Mouse (Mus musculus) central nervous system, embryonic 14 days (tissue): Measurements from ENCODE around the gene Selenof. TPM values are rescaled to one million over a fixed set of nuclear protein-coding genes. Genes with fewer than 3 reads are reported as not detected.

Source experiments
- polyA plus RNA-seq: library from polyadenylated mRNA; depleted of rRNA; stranded (reverse); fragments of >200 nt; gene quantifications from 2 replicates; pipeline ENCODE4 v1.2.3, GENCODE M21; 2012; rRNA removed

Gene Selenof
- 309 and 334 TPM in 2 replicates for polyA plus RNA-seq

GRCm38 (mm10) chr3:144570047-144570815, at the start of gene Selenof, which contains the start of gene Hs2st1:
Gene Selenof, plus strand, starts transcription at chr3:144570304.
Gene Hs2st1, minus strand, starts transcription at chr3:144570181.

Other genes with a start within 250 kb of the Selenof start
- 26.1 and 28.4 TPM in 2 replicates for gene Hs2st1, start 123 bp upstream of the Selenof start, polyA plus RNA-seq
- 33.4 and 35.6 TPM in 2 replicates for gene Sh3glb1, start 150.0 kb downstream of the Selenof start, polyA plus RNA-seq
- gene Clca3a1, start 190.7 kb downstream of the Selenof start, polyA plus RNA-seq: 0.58 and 1.3 TPM in 2 replicates
- gene Clca3a2, start 249.2 kb downstream of the Selenof start, polyA plus RNA-seq: 0.17 and 0.38 TPM in 2 replicates